Mouse (Mus musculus) olfactory bulb, adult 2 months (tissue): ENCODE data around the gene Pdk2. TPM values are rescaled to one million over a fixed set of nuclear protein-coding genes. Genes with fewer than 3 reads are reported as not detected.
A peak's percentile ranks its signal among the peaks of the same experiment; 100 is the strongest.

ENCODE experiments used
- H3K27ac ChIP-seq: fragments of 200-500 bp; 2 replicates; pipeline ENCODE4 v1.5.1; 2012; ENCODE audit warnings: low read depth, low read length; ENCODE audit not compliant: insufficient read depth
- H3K4me1 ChIP-seq: fragments of 200-500 bp; 2 replicates; pipeline ENCODE4 v1.6.1; 2012; ENCODE audit warnings: low read length; ENCODE audit not compliant: control insufficient read depth, insufficient read depth
- H3K4me3 ChIP-seq: fragments of 200-500 bp; 2 replicates; pipeline ENCODE4 v1.5.1; 2012; ENCODE audit warnings: mild to moderate bottlenecking, low read depth, low read length, moderate library complexity; ENCODE audit not compliant: insufficient read depth
- CTCF ChIP-seq: fragments of 200-500 bp; IDR thresholded peaks from 2 replicates; pipeline ENCODE4 v1.5.1; 2012; ENCODE audit warnings: low read depth, mild to moderate bottlenecking, low read length, moderate library complexity; ENCODE audit not compliant: insufficient read depth
- POLR2A ChIP-seq: fragments of 200-500 bp; IDR thresholded peaks from 2 replicates; pipeline ENCODE4 v1.6.1; 2012; ENCODE audit warnings: mild to moderate bottlenecking, low read depth, low read length, moderate library complexity; ENCODE audit not compliant: insufficient read depth
- WGBS: fragments of 180-500 bp; shearing (Covaris S2); methylation state at CpG from one replicate; pipeline ENCODE4 v1.1.7; 2018; 5-methylcytosine and 5-hydroxymethylcytosine counted together
- polyA plus RNA-seq: library from polyadenylated mRNA; stranded (reverse); fragments of >200 nt; gene quantifications from 2 replicates; pipeline ENCODE4 v1.2.4, GENCODE M21; 2012; ENCODE audit warnings: low replicate concordance; ENCODE audit not compliant: missing spikeins, insufficient read depth, insufficient read length

Pdk2 gene
- polyA plus RNA-seq, 1 experiment, result not detected

- Histone ChIP-seq H3K4me3 (peak overlapping the region; percentile 92), H3K27ac (peak overlapping the region; percentile 86), H3K4me1 (peaks cover 59% of the 10 kb centered on the region)
- TF ChIP-seq CTCF (no peak), POLR2A (0 out of 2 replicates have a peak, but pooled peaks have one; percentile 16)
- WGBS, result under 1% methylated on average over 22 of the region's 22 CpGs
Observed at GRCm38 (mm10) chr11:94992754-94993606, 48.2 kb downstream of the Pdk2 start.

- peaks cover 57% of the 10 kb centered on the region for H3K4me1 ChIP-seq
- peak overlapping the region; percentile 92 for H3K4me3 ChIP-seq
- H3K27ac ChIP-seq, result peak overlapping the region; percentile 86
- TF ChIP-seq POLR2A (no peak), CTCF (no peak)
- WGBS, result under 1% methylated on average over 20 of the region's 20 CpGs
Observed at GRCm38 (mm10) chr11:94992480-94992753, 48.7 kb downstream of the Pdk2 start.

GRCm38 (mm10) chr11:94991641-94992479, 49.3 kb downstream of the Pdk2 start:
- peak overlapping the region; percentile 86 for H3K27ac ChIP-seq
- H3K4me3 ChIP-seq, result peak overlapping the region; percentile 92
- TF ChIP-seq CTCF, result no peak
- H3K4me1 ChIP-seq, result peaks cover 52% of the 10 kb centered on the region
- under 1% methylated on average over 99 of the region's 99 CpGs for WGBS

- peak; percentile 57 for TF ChIP-seq POLR2A
- TF ChIP-seq CTCF, result peak; percentile 61; the same call in 1 of the 2 replicates
- WGBS, result under 1% methylated on average over 56 of the region's 69 CpGs
- H3K4me3 ChIP-seq, result peak within 1 kb of the TSS; percentile 92
- H3K4me1 ChIP-seq, result peaks cover 44% of the 10 kb centered on the region
- peak within 1 kb of the TSS; percentile 99 for H3K27ac ChIP-seq
Observed at GRCm38 (mm10) chr11:94990749-94991577, 50.2 kb downstream of the Pdk2 start, which contains the start of gene Ppp1r9b. TSS of gene Ppp1r9b (plus strand) at chr11:94991035.

GRCm38 (mm10) chr11:94990102-94990748, 50.9 kb downstream of the Pdk2 start:
- TF ChIP-seq CTCF (no peak), POLR2A (no peak)
- H3K4me1 ChIP-seq, result peaks cover 38% of the 10 kb centered on the region
- H3K27ac ChIP-seq, result peak overlapping the region; percentile 99
- H3K4me3 ChIP-seq, result peak overlapping the region; percentile 92
- WGBS, result 32% methylated on average over 6 of the region's 6 CpGs

GRCm38 (mm10) chr11:94989562-94990017, 51.6 kb downstream of the Pdk2 start:
- WGBS, result under 1% methylated on average over 12 of the region's 12 CpGs
- TF ChIP-seq CTCF, result no peak
- TF ChIP-seq POLR2A, result peak; percentile 43
- Histone ChIP-seq H3K27ac (peak overlapping the region; percentile 99), H3K4me1 (peaks cover 31% of the 10 kb centered on the region), H3K4me3 (peak overlapping the region; percentile 88)

GRCm38 (mm10) chr11:94988780-94989561, 52.2 kb downstream of the Pdk2 start:
- 5% methylated on average over 10 of the region's 10 CpGs for whole genome bisulfite sequencing
- Histone ChIP-seq H3K27ac (peak overlapping the region; percentile 99), H3K4me1 (peaks cover 25% of the 10 kb centered on the region), H3K4me3 (peak overlapping the region; percentile 88)
- no peak for TF ChIP-seq CTCF

- Histone ChIP-seq H3K4me1 (peaks cover 22% of the 10 kb centered on the region), H3K27ac (no peak overlapping the region), H3K4me3 (no peak overlapping the region)
- WGBS, result 76% methylated on average over 8 of the region's 8 CpGs
- no peak for TF ChIP-seq POLR2A
- TF ChIP-seq CTCF, result no peak
Observed at GRCm38 (mm10) chr11:94987851-94988250, 53.3 kb downstream of the Pdk2 start.
